Mouse (Mus musculus): ENCODE results near the gene Minos1. TPM values are rescaled to one million over a fixed set of nuclear protein-coding genes. Genes with fewer than 3 reads are reported as not detected.

Gene Minos1
- polyA plus RNA-seq, 1 experiment from 2014 or later, result 640 TPM

DNA sequence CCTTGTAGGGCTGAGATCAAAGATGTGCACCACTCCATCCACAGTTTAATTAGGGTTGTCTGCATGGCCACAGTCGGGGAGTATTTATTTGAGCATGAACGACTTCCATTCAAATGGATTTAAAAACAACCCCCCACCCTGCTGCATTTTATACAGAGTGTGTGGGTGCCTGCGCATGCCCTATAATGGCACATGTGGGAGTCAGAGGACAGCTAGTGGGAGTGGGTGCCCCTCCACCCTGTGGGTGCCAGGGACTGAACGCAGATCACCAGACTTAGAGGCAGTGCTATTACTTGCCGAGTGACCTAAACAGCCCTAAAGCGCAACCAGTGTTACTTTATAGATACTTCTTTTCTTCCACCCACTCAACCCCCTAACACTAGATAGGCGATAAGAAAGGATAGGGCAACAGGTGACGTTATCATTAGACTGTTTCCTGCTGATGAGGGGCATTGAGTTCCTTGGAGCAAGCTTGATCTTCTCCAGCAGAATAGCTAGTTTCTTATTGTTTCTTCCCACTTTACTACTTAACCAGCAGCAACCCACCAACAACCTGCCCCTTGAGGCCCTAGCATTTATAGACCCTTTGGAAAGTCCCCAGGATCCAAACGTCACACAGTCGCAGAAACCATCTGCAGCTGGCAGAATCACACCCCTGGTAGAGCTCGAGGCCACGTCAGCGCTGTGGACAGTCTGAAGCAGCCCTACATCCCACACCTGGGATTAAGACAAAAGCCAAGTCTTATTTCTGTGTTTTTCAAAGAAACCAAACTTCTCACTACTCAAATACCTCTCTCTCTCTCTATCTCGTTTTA is 1.2 kb upstream of the Minos1 start:
- Histone ChIP-seq H3K9ac (ENCODE audit: low read length) (no peak overlapping the region), H3K4me1 (ENCODE audit: control insufficient read depth, insufficient read depth, low read length) (peaks cover 16% of the 10 kb centered on the region), H3K9me3 (replicated peaks; ENCODE audit: control insufficient read depth, low read length) (no peaks in the 10 kb centered on the region), H3K4me3 (ENCODE audit: low read length) (no peak overlapping the region), H3K27ac (ENCODE audit: low read length) (no peak overlapping the region), H3K36me3 (ENCODE audit: control insufficient read depth, insufficient read depth) (no peaks in the 10 kb centered on the region), H3K27me3 (ENCODE audit: control insufficient read depth, insufficient read depth, low read length) (no peaks in the 10 kb centered on the region), H3K4me2 (ENCODE audit: low read depth, low read length) (no peak overlapping the region)
- WGBS, result 83% methylated on average over 14 of the region's 14 CpGs
- no peak for ATAC-seq (replicated peaks; ENCODE audit: extremely low read depth, insufficient read depth, low FRiP score)

DNA sequence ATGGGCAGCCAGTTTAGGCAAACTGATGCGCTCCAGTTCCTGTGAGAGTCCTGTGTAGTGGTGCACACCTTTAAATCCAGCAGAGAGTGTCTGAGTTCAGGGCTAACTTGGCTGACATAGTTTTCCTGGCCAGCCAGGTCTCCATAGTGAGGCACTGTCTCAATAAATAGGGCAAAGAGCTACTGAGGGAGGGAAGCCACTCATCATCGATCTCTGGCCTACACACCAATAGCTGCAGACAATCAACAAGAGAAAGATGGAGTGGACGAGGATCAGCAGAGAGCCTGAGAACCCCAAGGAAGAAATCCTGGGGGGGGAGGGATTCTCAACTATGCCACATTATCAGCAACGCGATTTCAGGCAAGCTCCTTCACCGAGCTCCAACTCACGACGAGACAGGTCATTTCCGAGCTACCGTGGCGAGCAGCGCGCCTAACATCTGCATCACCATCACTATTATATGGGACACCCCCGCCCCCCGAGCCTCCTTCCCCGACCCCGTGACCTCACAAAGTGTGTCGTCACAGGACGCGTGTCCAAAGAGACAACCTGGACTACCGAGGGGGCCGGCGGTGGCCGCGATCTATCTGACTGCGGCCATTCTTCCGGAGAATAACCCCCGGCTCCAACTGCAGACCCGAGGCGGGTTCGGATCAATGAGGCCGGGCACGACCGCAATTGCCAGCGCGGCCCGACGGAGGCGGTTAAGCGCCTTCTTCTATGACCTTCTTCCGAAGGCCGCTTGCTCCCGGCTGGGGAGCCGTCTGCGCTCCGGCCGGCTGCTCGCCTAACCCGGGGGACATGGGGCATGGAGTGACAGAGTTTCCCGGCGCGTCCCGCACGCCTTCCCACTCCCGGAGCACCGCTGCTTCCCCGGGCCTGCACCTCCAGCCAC is 860 bp downstream of the Minos1 start:
- no peaks in the 10 kb centered on the region for H3K9me3 ChIP-seq (replicated peaks; ENCODE audit: control insufficient read depth, low read length)
- peak overlapping the region; percentile 94 for H3K4me2 ChIP-seq (ENCODE audit: low read depth, low read length)
- H3K36me3 ChIP-seq (ENCODE audit: control insufficient read depth, insufficient read depth), result peaks cover 5% of the 10 kb centered on the region; the same call in 1 of the 2 replicates
- ATAC-seq (replicated peaks; ENCODE audit: extremely low read depth, insufficient read depth, low FRiP score), result peak; percentile 35
- peak overlapping the region; percentile 98 for H3K27ac ChIP-seq (ENCODE audit: low read length)
- peak overlapping the region; percentile 98 for H3K9ac ChIP-seq (ENCODE audit: low read length)
- WGBS, result 2% methylated on average over 57 of the region's 57 CpGs
- no peaks in the 10 kb centered on the region for H3K27me3 ChIP-seq (ENCODE audit: control insufficient read depth, insufficient read depth, low read length)
- H3K4me1 ChIP-seq (ENCODE audit: control insufficient read depth, insufficient read depth, low read length), result peaks cover 16% of the 10 kb centered on the region
- peak overlapping the region; percentile 96 for H3K4me3 ChIP-seq (ENCODE audit: low read length)

DNA sequence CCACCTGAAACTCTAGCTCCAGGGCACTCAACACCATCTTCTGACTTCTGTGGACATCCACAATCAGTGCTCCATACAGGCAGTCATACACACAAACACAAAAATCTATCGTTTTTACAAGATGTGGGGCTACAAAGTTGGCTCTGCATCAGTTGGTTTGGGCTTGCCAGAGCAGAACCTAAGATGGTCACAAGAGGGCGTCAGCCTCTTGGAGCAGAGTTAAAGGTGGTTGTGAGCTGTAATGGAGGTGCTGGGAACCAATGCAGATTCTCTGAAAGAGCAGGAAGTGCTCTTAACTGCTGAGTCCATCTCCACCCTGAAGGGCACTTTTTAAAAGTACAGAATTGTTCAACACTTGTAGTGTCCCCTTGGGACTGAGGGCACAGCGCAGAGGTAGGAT is 4.4 kb downstream of the Minos1 start:
- Histone ChIP-seq H3K9ac (ENCODE audit: low read length) (no peak overlapping the region), H3K36me3 (ENCODE audit: control insufficient read depth, insufficient read depth) (peaks cover 10% of the 10 kb centered on the region), H3K27ac (ENCODE audit: low read length) (no peak overlapping the region), H3K9me3 (replicated peaks; ENCODE audit: control insufficient read depth, low read length) (peaks cover 7% of the 10 kb centered on the region), H3K4me2 (ENCODE audit: low read depth, low read length) (no peak overlapping the region), H3K27me3 (ENCODE audit: control insufficient read depth, insufficient read depth, low read length) (no peaks in the 10 kb centered on the region), H3K4me3 (ENCODE audit: low read length) (no peak overlapping the region), H3K4me1 (ENCODE audit: control insufficient read depth, insufficient read depth, low read length) (peaks cover 19% of the 10 kb centered on the region)
- 95% methylated on average over 3 of the region's 3 CpGs for WGBS
- ATAC-seq (replicated peaks; ENCODE audit: extremely low read depth, insufficient read depth, low FRiP score), result no peak

DNA sequence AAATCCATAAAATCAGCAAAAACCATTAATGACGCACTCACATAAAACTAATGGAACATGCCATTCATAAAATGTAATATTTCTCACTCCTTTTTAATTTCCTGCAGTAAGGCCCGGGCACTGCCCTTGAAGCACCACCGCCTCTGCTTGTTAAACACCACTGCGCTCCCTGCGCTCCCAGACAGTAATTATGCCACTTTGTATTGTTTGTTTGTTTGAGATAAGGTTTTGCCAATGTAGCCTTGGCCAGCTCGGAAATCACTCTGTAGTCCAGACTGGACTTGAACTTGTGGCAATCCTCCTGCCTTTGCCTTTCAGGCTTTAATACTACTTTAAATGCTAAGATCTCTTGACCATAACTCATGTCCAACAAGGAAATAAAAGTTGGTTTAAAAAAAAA is 6.0 kb downstream of the Minos1 start:
- H3K27me3 ChIP-seq (ENCODE audit: control insufficient read depth, insufficient read depth, low read length), result no peaks in the 10 kb centered on the region
- peaks cover 7% of the 10 kb centered on the region for H3K9me3 ChIP-seq (replicated peaks; ENCODE audit: control insufficient read depth, low read length)
- H3K27ac ChIP-seq (ENCODE audit: low read length), result no peak overlapping the region
- H3K36me3 ChIP-seq (ENCODE audit: control insufficient read depth, insufficient read depth), result peaks cover 10% of the 10 kb centered on the region
- peaks cover 23% of the 10 kb centered on the region for H3K4me1 ChIP-seq (ENCODE audit: control insufficient read depth, insufficient read depth, low read length)
- no peak overlapping the region for H3K9ac ChIP-seq (ENCODE audit: low read length)
- no peak overlapping the region for H3K4me3 ChIP-seq (ENCODE audit: low read length)
- 76% methylated on average over 6 of the region's 6 CpGs for WGBS
- no peak for ATAC-seq (replicated peaks; ENCODE audit: extremely low read depth, insufficient read depth, low FRiP score)
- no peak overlapping the region for H3K4me2 ChIP-seq (ENCODE audit: low read depth, low read length)

DNA sequence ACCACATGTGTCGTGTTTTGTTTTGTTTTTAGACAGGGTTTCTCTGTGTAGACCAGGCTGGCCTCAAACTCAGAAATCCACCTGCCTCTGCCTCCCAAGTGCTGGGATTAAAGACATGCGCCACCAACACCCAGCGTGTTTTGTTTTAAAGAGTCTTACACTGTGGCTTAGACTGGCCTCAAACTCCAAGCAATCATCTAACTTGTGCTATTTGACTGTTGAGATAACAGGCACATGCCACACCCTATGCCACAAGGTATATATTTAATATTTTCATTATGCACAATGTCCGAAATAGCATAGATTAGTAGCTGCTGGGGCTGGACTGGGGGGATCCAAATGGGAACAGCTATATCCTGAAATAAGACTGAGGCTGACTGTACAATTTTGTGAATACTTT is 8.4 kb downstream of the Minos1 start:
- no peak for ATAC-seq (replicated peaks; ENCODE audit: extremely low read depth, insufficient read depth, low FRiP score)
- WGBS, result 94% methylated on average over 4 of the region's 4 CpGs

DNA sequence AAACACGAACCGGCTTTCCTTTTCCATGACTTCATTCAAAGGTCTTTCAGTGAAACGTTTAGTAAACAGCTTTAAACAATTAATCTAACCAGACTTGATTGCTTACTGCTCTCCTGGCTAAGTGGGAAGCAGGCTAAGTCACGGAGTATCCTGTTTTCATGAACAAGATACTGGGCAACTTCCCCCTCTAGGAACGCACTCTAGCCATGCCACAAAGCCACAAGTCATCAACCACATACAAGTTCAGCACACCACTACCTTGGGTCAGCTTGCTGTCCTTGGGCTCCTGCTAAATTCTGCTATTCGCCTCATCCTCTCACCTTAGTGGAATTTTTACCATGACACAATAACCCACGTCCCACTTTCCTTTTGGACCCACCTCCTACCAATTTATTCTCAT is 9.9 kb downstream of the Minos1 start:
- H3K9me3 ChIP-seq (replicated peaks; ENCODE audit: control insufficient read depth, low read length), result peaks cover 7% of the 10 kb centered on the region
- H3K4me3 ChIP-seq (ENCODE audit: low read length), result no peak overlapping the region
- H3K27ac ChIP-seq (ENCODE audit: low read length), result no peak overlapping the region
- 70% methylated on average over 7 of the region's 7 CpGs for WGBS
- H3K9ac ChIP-seq (ENCODE audit: low read length), result no peak overlapping the region
- ATAC-seq (replicated peaks; ENCODE audit: extremely low read depth, insufficient read depth, low FRiP score), result no peak
- peaks cover 5% of the 10 kb centered on the region; the same call in 1 of the 2 replicates for H3K36me3 ChIP-seq (ENCODE audit: control insufficient read depth, insufficient read depth)
- no peak overlapping the region for H3K4me2 ChIP-seq (ENCODE audit: low read depth, low read length)
- H3K27me3 ChIP-seq (ENCODE audit: control insufficient read depth, insufficient read depth, low read length), result no peaks in the 10 kb centered on the region
- peaks cover 12% of the 10 kb centered on the region for H3K4me1 ChIP-seq (ENCODE audit: control insufficient read depth, insufficient read depth, low read length)

More for the DNA sequence above, 8.4 kb downstream of the Minos1 start:
- Histone ChIP-seq H3K27ac (ENCODE audit: low read length) (no peak overlapping the region), H3K9ac (ENCODE audit: low read length) (no peak overlapping the region), H3K4me2 (ENCODE audit: low read depth, low read length) (no peak overlapping the region), H3K9me3 (replicated peaks; ENCODE audit: control insufficient read depth, low read length) (peaks cover 7% of the 10 kb centered on the region), H3K36me3 (ENCODE audit: control insufficient read depth, insufficient read depth) (peaks cover 10% of the 10 kb centered on the region), H3K27me3 (ENCODE audit: control insufficient read depth, insufficient read depth, low read length) (no peaks in the 10 kb centered on the region), H3K4me3 (ENCODE audit: low read length) (no peak overlapping the region), H3K4me1 (ENCODE audit: control insufficient read depth, insufficient read depth, low read length) (peaks cover 7% of the 10 kb centered on the region)

DNA sequence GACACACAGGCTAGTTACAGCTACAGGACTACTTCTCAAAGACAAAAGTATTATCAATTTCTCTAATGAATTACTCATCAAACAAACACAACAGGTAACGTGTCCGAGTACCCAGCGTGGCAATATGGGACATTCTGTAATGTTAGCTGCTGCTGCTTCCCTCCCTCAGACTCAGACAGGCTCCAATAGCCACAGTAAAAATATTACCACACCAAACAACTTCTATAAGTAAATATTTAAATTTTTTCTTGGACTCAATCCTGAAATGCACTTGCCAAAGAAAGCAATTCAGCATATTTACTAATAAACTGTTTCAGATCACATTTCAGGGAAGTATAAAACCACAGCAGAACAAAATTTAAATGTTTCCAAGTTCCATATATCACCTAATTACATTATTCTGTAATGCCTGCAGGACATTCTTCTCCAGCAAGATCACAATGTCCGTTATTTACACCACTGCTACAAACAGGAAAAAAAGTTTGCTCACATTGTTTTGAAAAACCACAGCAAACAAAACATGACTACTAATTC is 10.6 kb downstream of the Minos1 start:
- peaks cover 14% of the 10 kb centered on the region for H3K4me1 ChIP-seq (ENCODE audit: control insufficient read depth, insufficient read depth, low read length)

DNA sequence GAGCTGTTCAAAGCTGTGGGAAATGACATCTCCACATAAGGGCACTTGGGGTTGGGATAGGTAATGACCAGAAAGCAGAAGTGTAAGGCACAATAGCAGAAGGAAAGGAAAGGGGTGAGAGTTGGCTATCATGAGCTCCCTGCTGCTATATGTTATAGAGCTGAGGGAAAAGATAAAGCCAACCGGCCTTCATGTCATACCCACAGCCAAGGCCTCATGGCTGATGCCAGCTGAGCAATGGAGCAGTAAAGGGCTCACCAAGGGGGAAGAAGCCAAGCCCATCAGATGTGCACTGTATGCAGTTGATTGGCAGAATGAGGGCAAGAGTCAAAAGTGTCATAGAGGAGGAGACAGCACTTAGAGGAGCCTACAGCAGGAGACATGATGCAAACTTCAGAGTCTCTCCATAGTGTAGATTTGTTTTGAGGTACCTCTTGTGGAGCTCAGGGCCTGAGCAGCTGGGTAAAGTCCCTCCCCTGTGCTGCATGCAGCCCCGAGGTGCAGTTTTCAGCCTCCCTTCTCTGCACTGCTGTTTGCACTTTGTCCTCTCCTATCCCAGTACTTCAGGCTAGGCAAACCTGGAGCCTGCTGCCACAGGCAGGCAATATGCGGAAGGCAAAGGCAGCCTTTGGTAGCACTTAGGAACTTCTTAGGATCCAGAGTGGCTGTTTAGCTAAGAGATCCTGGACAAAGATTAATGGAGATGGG is 14.4 kb downstream of the Minos1 start:
- no peak overlapping the region for H3K9ac ChIP-seq (ENCODE audit: low read length)
- H3K36me3 ChIP-seq (ENCODE audit: control insufficient read depth, insufficient read depth), result no peaks in the 10 kb centered on the region; the same call in 1 of the 2 replicates
- peaks cover under 1% of the 10 kb centered on the region; the same call in 1 of the 2 replicates for H3K9me3 ChIP-seq (replicated peaks; ENCODE audit: control insufficient read depth, low read length)
- H3K4me2 ChIP-seq (ENCODE audit: low read depth, low read length), result no peak overlapping the region
- no peaks in the 10 kb centered on the region for H3K27me3 ChIP-seq (ENCODE audit: control insufficient read depth, insufficient read depth, low read length)
- H3K27ac ChIP-seq (ENCODE audit: low read length), result no peak overlapping the region
- H3K4me1 ChIP-seq (ENCODE audit: control insufficient read depth, insufficient read depth, low read length), result peaks cover 32% of the 10 kb centered on the region
- WGBS, result 77% methylated on average over 3 of the region's 3 CpGs
- ATAC-seq (replicated peaks; ENCODE audit: extremely low read depth, insufficient read depth, low FRiP score), result no peak
- H3K4me3 ChIP-seq (ENCODE audit: low read length), result no peak overlapping the region

More for the DNA sequence above, 10.6 kb downstream of the Minos1 start:
- H3K4me2 ChIP-seq (ENCODE audit: low read depth, low read length), result no peak overlapping the region
- H3K9me3 ChIP-seq (replicated peaks; ENCODE audit: control insufficient read depth, low read length), result peaks cover 7% of the 10 kb centered on the region
- no peak overlapping the region for H3K4me3 ChIP-seq (ENCODE audit: low read length)
- no peaks in the 10 kb centered on the region for H3K27me3 ChIP-seq (ENCODE audit: control insufficient read depth, insufficient read depth, low read length)
- ATAC-seq (replicated peaks; ENCODE audit: extremely low read depth, insufficient read depth, low FRiP score), result no peak
- H3K27ac ChIP-seq (ENCODE audit: low read length), result no peak overlapping the region
- H3K36me3 ChIP-seq (ENCODE audit: control insufficient read depth, insufficient read depth), result peaks cover 5% of the 10 kb centered on the region; the same call in 1 of the 2 replicates
- WGBS, result 67% methylated on average over 4 of the region's 4 CpGs
- no peak overlapping the region for H3K9ac ChIP-seq (ENCODE audit: low read length)
